Mouse (Mus musculus): ENCODE measurements around the gene Krt80. TPM values are rescaled to one million over a fixed set of nuclear protein-coding genes. Genes with fewer than 3 reads are reported as not detected.

The Krt80 gene
- total RNA-seq, 2 experiments from 2014 or later, result 0.23 TPM; not detected in 1

Small RNA genes lying within 50 kb of the gene (microRNA-seq; reads per million reads assigned to microRNA genes)
- gene Mir1941, result 1.1 to 3.1 reads per million in 2 experiments

Other genes starting within 250 kb of the Krt80 start
- gene Acvrl1, start 241.6 kb downstream of the Krt80 start, total RNA-seq (2021), result 1 to 10 TPM; 9.0 to 9.8 TPM
- 10 to 100 TPM; 78.9 to 79.2 TPM for gene Acvr1b, start 196.1 kb downstream of the Krt80 start, total RNA-seq (2021)
- 10 to 100 TPM; 33.3 to 35.3 TPM for gene Grasp, start 146.0 kb downstream of the Krt80 start, total RNA-seq (2021)
- gene Nr4a1, start 115.9 kb downstream of the Krt80 start, total RNA-seq (2021), result 10 to 100 TPM; 28.4 to 33.9 TPM
- gene Atg101, start 85.9 kb downstream of the Krt80 start, total RNA-seq (2021), result 10 to 100 TPM; 41.1 to 43.3 TPM
- not detected for gene 6030408B16Rik, start 77.0 kb downstream of the Krt80 start, total RNA-seq (2021)
- gene Krt7, start 40.9 kb upstream of the Krt80 start, total RNA-seq (2021), result not detected
- gene Krt87, start 68.6 kb upstream of the Krt80 start, total RNA-seq (2021), result under 1 TPM; 0.55 to 0.62 TPM
- not detected for gene Krt88, start 77.6 kb upstream of the Krt80 start, total RNA-seq (2021)
- not detected for gene Krt81, start 93.6 kb upstream of the Krt80 start, total RNA-seq (2021)
- gene Krt86, start 103.3 kb upstream of the Krt80 start, total RNA-seq (2021), result under 1 TPM in 1 of 2 experiments, not detected in 1; 0.23 TPM
- not detected for gene Krt83, start 121.3 kb upstream of the Krt80 start, total RNA-seq (2021)
- not detected for gene Gm49425, start 147.1 kb upstream of the Krt80 start, total RNA-seq (2021)
- not detected for gene Krt84, start 162.7 kb upstream of the Krt80 start, total RNA-seq (2021)
- not detected for gene Krt82, start 180.5 kb upstream of the Krt80 start, total RNA-seq (2021)
- under 1 TPM in 1 of 2 experiments, not detected in 1; 0.25 TPM for gene Krt90, start 192.8 kb upstream of the Krt80 start, total RNA-seq (2021)
- gene Krt75, start 203.7 kb upstream of the Krt80 start, total RNA-seq (2021), result under 1 TPM in 1 of 2 experiments, not detected in 1; 0.13 TPM

All from layer of hippocampus, postnatal 10 days (tissue).